Mouse (Mus musculus) limb, embryonic 12.5 days (tissue): ENCODE measurements around the gene Sox6. TPM values are rescaled to one million over a fixed set of nuclear protein-coding genes. Genes with fewer than 3 reads are reported as not detected.

Experiments
- ATAC-seq: fragments of 200-750 bp; cut with Nextera tagmentation; 2 replicates; pipeline ENCODE4 v1.8.0; 2017; ENCODE audit warnings: low read depth, moderate TSS enrichment; ENCODE audit not compliant: insufficient number of reproducible peaks, insufficient read depth, low FRiP score, low TSS enrichment
- H3K27ac ChIP-seq: fragments of 300-500 bp; sonication (generic); 2 replicates; pipeline ENCODE4 v1.5.1; 2016; ENCODE audit warnings: mild to moderate bottlenecking, moderate library complexity
- H3K27me3 ChIP-seq: fragments of 300-500 bp; sonication (generic); 2 replicates; pipeline ENCODE4 v1.6.1; 2016; ENCODE audit warnings: mild to moderate bottlenecking, moderate library complexity
- H3K36me3 ChIP-seq: fragments of 300-500 bp; sonication (generic); 2 replicates; pipeline ENCODE4 v1.6.1; 2016; ENCODE audit warnings: mild to moderate bottlenecking, moderate library complexity
- H3K4me1 ChIP-seq: fragments of 300-500 bp; sonication (generic); replicated peaks from 2 replicates; pipeline ENCODE4 v1.6.1; 2016
- H3K4me2 ChIP-seq: fragments of 300-500 bp; sonication (generic); 2 replicates; pipeline ENCODE4 v1.6.1; 2016; ENCODE audit warnings: mild to moderate bottlenecking, moderate library complexity
- H3K4me3 ChIP-seq: fragments of 300-500 bp; sonication (generic); replicated peaks from 2 replicates; pipeline ENCODE4 v1.5.1; 2016; ENCODE audit warnings: mild to moderate bottlenecking
- H3K9ac ChIP-seq: fragments of 300-500 bp; sonication (generic); replicated peaks from 2 replicates; pipeline ENCODE4 v1.6.1; 2016; ENCODE audit warnings: mild to moderate bottlenecking, moderate library complexity
- H3K9me3 ChIP-seq: fragments of 300-500 bp; sonication (generic); 2 replicates; pipeline ENCODE4 v1.6.1; 2016; ENCODE audit warnings: mild to moderate bottlenecking, moderate library complexity
- WGBS: fragments of 180-500 bp; shearing (Covaris S2); methylation state at CpG from one replicate; pipeline ENCODE4 v1.1.7; 2016; 5-methylcytosine and 5-hydroxymethylcytosine counted together
- polyA plus RNA-seq: library from polyadenylated mRNA; unstranded; fragments of >200 nt; fragmentation: Nextera tagmentation; extraction: Ambion mirVana; gene quantifications from 2 replicates; pipeline ENCODE4 v1.2.1, GENCODE M21; 2016

Gene Sox6
- polyA plus RNA-seq, 1 experiment from 2014 or later, result 91.5 TPM

DNA sequence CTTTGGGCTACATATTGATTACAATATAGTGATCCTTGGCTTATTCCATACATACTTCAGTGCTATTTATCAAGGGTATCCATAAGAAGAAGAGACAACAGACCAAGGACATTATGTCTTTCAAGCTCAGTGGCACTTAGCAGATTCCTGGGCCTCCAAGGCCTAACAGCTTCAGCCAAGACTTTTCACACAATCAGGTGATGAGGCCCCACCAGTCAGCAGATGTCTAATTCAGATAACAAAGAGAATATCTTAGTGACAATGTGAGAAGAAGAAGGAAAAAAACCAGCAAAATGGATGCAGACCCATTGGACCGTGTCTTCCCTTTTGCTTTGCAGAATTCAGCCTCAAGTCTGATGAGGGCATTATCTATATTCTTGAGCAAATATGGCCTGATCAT is 150.0 kb downstream of the Sox6 start:
- Histone ChIP-seq H3K9ac (no peak overlapping the region), H3K36me3 (no peaks in the 10 kb centered on the region), H3K4me2 (no peak overlapping the region), H3K4me3 (no peak overlapping the region), H3K27me3 (peaks cover 4% of the 10 kb centered on the region; the same call in 1 of the 2 replicates), H3K9me3 (no peaks in the 10 kb centered on the region), H3K27ac (no peak overlapping the region), H3K4me1 (peaks cover 9% of the 10 kb centered on the region; the same call in 1 of the 2 replicates)
- no peak for ATAC-seq
- 93% methylated on average over 1 of the region's 1 CpGs for WGBS

GRCm38 (mm10) chr7:115888120-115888519 is 150.5 kb downstream of the Sox6 start:
- Histone ChIP-seq H3K27ac (no peak overlapping the region), H3K36me3 (no peaks in the 10 kb centered on the region), H3K4me1 (peaks cover 9% of the 10 kb centered on the region; the same call in 1 of the 2 replicates), H3K9me3 (no peaks in the 10 kb centered on the region), H3K9ac (no peak overlapping the region), H3K27me3 (peaks cover 4% of the 10 kb centered on the region; the same call in 1 of the 2 replicates), H3K4me2 (no peak overlapping the region), H3K4me3 (no peak overlapping the region)
- no peak for ATAC-seq
- WGBS, result 81% methylated on average over 7 of the region's 7 CpGs

DNA sequence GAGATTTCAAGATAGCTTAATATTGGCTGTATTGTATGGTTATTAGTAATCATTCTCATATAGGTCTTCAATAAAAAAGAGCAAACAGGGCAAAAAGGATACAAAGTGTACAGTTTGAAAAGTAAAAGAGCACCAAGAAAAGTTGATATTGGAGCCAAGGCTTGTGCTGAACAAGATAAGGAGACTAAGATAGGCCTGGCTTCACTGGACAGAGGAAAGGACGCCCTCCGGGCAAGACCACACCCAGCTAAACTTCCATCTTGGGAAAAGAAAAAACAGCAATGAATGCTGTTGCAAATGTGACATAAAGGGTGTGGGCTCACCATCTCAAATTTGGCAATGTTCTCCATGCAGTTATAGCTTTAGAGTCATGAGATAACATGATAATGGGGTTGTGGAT is 165.7 kb downstream of the Sox6 start:
- Histone ChIP-seq H3K27me3 (no peaks in the 10 kb centered on the region), H3K4me2 (no peak overlapping the region), H3K4me1 (peaks cover 13% of the 10 kb centered on the region), H3K9ac (no peak overlapping the region), H3K36me3 (no peaks in the 10 kb centered on the region), H3K27ac (no peak overlapping the region), H3K9me3 (no peaks in the 10 kb centered on the region), H3K4me3 (no peak overlapping the region)
- no peak for ATAC-seq
- 94% methylated on average over 2 of the region's 2 CpGs for WGBS

GRCm38 (mm10) chr7:115868504-115868903 is 170.1 kb downstream of the Sox6 start:
- 54% methylated on average over 2 of the region's 2 CpGs for WGBS
- H3K27me3 ChIP-seq, result no peaks in the 10 kb centered on the region
- no peaks in the 10 kb centered on the region for H3K36me3 ChIP-seq
- ATAC-seq, result no peak
- no peaks in the 10 kb centered on the region for H3K9me3 ChIP-seq
- H3K27ac ChIP-seq, result peak overlapping the region; percentile 35; the same call in 1 of the 2 replicates
- no peak overlapping the region for H3K9ac ChIP-seq
- H3K4me3 ChIP-seq, result no peak overlapping the region
- H3K4me1 ChIP-seq, result peaks cover 41% of the 10 kb centered on the region
- H3K4me2 ChIP-seq, result no peak overlapping the region

DNA sequence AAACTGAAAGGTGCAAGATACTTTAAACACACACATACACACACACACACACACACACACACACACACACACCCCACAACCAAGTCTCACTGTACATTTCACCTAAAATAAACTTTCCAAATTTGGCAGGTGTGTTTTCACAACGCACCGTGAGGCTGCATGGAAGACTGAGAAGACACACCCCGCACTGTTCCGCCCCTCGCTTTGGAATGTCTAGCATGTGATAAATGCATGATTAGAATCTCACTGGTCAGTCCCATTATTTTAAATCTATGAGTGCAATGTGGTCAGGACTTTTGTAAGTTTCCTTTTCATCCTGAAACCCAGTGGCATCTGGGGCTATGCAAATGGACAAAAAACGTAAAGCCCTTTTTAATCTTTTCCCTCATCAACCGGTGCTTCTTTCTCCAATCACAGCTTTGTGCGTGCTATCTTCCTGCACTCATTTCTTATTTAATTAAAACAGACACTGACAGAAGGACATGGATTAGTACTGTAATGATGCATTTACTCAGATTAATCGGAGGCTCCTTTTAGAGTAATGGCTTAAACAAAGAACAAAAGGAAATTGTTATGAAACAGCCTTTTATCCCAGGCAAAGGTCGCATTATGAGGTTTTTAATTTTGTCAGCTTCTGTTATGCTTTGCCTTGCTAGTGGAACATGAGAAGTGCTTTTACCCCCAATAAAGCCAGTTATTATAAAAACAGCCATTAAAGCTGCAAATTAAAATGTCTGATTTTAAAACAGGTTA is 170.9 kb downstream of the Sox6 start:
- Histone ChIP-seq H3K9ac (no peak overlapping the region), H3K9me3 (no peaks in the 10 kb centered on the region), H3K4me3 (no peak overlapping the region), H3K27ac (no peak overlapping the region), H3K4me1 (peaks cover 41% of the 10 kb centered on the region), H3K27me3 (no peaks in the 10 kb centered on the region), H3K4me2 (no peak overlapping the region), H3K36me3 (no peaks in the 10 kb centered on the region)
- 42% methylated on average over 10 of the region's 10 CpGs for WGBS
- ATAC-seq, result no peak

- 33% methylated on average over 9 of the region's 9 CpGs for WGBS
- Histone ChIP-seq H3K4me1 (peaks cover 41% of the 10 kb centered on the region), H3K27ac (peak overlapping the region; percentile 59; the same call in 1 of the 2 replicates), H3K27me3 (no peaks in the 10 kb centered on the region), H3K4me3 (no peak overlapping the region), H3K9ac (no peak overlapping the region), H3K9me3 (no peaks in the 10 kb centered on the region), H3K36me3 (no peaks in the 10 kb centered on the region), H3K4me2 (no peak overlapping the region)
- no peak for ATAC-seq
These were observed 171.7 kb downstream of the Sox6 start for GRCm38 (mm10) chr7:115866698-115867500.

- H3K9ac ChIP-seq, result no peak overlapping the region
- H3K27ac ChIP-seq, result peak overlapping the region; percentile 59; the same call in 1 of the 2 replicates
- H3K4me3 ChIP-seq, result no peak overlapping the region
- no peaks in the 10 kb centered on the region for H3K27me3 ChIP-seq
- H3K4me1 ChIP-seq, result peaks cover 41% of the 10 kb centered on the region
- no peaks in the 10 kb centered on the region for H3K9me3 ChIP-seq
- no peak overlapping the region for H3K4me2 ChIP-seq
- WGBS, result 32% methylated on average over 9 of the region's 9 CpGs
- H3K36me3 ChIP-seq, result no peaks in the 10 kb centered on the region
- no peak; the same call in 1 of the 2 replicates for ATAC-seq
These were observed 172.5 kb downstream of the Sox6 start for GRCm38 (mm10) chr7:115865979-115866697.

- ATAC-seq, result no peak
- Histone ChIP-seq H3K4me3 (no peak overlapping the region), H3K9ac (no peak overlapping the region), H3K27ac (no peak overlapping the region), H3K36me3 (no peaks in the 10 kb centered on the region), H3K4me1 (peaks cover 48% of the 10 kb centered on the region), H3K27me3 (no peaks in the 10 kb centered on the region), H3K4me2 (no peak overlapping the region), H3K9me3 (no peaks in the 10 kb centered on the region)
- WGBS, result 69% methylated on average over 6 of the region's 6 CpGs
These were observed 173.4 kb downstream of the Sox6 start for GRCm38 (mm10) chr7:115865231-115865630.

DNA sequence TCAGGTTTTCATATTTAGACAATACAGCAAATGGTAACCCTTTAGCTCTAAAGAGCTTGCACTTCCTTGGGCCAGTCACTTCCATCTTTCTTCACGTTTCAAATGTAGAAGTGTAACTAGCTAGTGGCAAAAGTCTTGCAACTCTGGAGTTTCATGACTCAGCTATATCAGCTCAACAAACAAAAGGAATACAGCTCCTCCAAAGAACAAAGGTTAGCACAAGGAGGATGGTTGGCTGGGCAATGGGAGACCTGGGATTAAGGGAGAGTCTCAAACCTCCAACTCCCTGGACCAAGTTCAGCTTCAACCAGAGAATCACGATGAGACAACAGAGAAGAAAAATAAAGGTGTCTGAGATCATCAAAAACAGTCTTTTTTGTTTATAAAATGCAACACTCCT is 174.2 kb downstream of the Sox6 start:
- H3K9ac ChIP-seq, result no peak overlapping the region
- WGBS, result 62% methylated on average over 2 of the region's 2 CpGs
- no peak overlapping the region for H3K27ac ChIP-seq
- H3K4me2 ChIP-seq, result no peak overlapping the region
- H3K4me1 ChIP-seq, result peaks cover 54% of the 10 kb centered on the region
- no peaks in the 10 kb centered on the region for H3K27me3 ChIP-seq
- H3K4me3 ChIP-seq, result no peak overlapping the region
- H3K36me3 ChIP-seq, result no peaks in the 10 kb centered on the region
- no peaks in the 10 kb centered on the region for H3K9me3 ChIP-seq
- ATAC-seq, result no peak

DNA sequence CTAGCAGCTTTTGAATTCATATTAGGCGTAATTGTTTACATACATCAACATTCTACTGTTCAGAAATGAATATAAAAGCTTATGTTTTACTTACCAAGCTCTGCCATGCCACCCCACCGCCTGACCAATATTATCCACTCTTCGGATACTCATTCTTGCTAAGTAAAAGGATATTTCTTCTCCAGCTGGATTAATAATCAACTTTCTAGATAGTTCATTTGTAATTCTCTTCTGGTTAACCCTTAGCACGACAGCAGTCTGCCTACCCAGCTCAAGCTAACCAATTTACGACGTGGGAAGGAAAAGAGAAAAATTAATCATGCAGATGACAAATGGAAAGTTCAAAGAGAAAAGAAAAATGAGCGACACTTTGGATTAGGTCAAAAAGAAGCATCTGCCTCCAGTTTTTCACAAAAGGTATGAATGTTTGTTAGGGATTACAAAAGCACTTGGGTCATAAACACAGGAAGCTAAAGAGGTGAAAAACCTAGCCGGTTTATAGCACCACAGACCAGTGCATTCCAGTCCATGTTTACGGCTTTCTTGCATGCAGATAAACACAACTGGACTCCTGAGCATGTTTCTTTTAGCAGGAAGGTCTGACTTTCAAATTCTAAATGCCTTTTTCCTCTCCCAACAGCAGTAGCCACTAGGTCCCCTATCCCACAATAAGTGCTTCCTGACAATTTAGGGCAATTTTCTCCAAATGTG is 178.8 kb downstream of the Sox6 start:
- no peaks in the 10 kb centered on the region for H3K9me3 ChIP-seq
- no peak overlapping the region for H3K4me3 ChIP-seq
- no peak overlapping the region for H3K27ac ChIP-seq
- H3K9ac ChIP-seq, result no peak overlapping the region
- no peak overlapping the region for H3K4me2 ChIP-seq
- no peaks in the 10 kb centered on the region for H3K27me3 ChIP-seq
- ATAC-seq, result no peak
- WGBS, result 43% methylated on average over 9 of the region's 9 CpGs
- peaks cover 13% of the 10 kb centered on the region for H3K4me1 ChIP-seq
- no peaks in the 10 kb centered on the region for H3K36me3 ChIP-seq
